Mouse (Mus musculus) frontal cortex, postnatal 36 days (tissue): ENCODE measurements around the gene Lyst.
"Not testable (repeated sequence)": the region's sequence is repeated elsewhere in the genome, so short reads cannot be mapped to it uniquely, and the experiment has no call there.

Experiments
- DNase-seq, 2 experiments: peaks; one replicate each; pipeline ENCODE4 v3.0.0; 2022; ENCODE audit warnings: low spot score in 2 of 2

Lyst gene

DNA sequence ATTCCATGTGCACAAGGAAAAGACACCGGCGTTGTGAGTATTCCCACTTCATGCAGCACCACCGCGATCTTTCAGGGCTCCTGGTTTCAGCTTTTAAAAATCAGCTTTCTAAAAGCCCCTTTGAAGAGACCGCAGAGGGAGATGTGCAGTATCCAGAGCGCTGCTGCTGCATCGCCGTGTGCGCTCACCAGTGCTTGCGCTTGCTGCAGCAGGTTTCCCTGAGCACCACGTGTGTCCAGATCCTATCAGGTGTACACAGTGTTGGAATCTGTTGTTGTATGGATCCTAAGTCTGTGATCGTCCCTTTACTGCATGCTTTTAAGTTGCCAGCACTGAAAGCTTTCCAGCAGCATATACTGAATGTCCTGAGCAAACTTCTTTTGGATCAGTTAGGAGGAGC, 45.0 kb downstream of the Lyst start:
- no peak for DNase-seq

DNA sequence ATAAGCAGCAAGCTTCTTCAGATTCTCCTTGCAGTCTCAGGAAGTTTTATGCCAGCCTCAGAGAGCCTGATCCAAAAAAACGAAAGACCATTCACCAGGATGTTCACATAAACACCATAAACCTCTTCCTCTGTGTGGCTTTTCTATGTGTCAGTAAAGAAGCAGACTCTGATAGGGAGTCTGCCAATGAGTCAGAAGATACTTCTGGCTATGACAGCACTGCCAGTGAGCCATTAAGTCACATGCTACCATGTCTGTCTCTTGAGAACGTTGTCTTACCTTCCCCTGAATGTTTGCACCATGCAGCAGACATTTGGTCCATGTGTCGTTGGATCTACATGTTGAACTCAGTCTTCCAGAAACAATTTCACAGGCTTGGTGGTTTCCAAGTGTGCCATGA, 47.4 kb downstream of the Lyst start:
- DNase-seq = no peak

DNA sequence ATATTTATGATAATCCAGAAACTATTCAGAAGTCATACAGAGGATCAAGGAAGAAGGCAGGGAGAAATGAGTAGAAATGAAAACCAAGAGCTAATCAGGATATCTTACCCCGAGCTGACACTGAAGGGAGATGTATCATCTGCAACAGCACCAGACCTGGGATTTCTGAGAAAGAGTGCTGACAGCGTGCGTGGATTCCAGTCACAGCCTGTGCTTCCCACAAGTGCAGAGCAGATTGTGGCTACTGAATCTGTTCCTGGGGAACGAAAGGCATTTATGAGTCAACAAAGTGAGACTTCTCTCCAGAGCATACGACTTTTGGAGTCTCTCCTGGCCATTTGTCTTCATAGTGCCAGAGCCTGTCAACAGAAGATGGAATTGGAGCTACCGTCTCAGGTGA, 47.8 kb downstream of the Lyst start:
- peak in 1 of 2 experiments; percentile 20 for DNase-seq

DNA sequence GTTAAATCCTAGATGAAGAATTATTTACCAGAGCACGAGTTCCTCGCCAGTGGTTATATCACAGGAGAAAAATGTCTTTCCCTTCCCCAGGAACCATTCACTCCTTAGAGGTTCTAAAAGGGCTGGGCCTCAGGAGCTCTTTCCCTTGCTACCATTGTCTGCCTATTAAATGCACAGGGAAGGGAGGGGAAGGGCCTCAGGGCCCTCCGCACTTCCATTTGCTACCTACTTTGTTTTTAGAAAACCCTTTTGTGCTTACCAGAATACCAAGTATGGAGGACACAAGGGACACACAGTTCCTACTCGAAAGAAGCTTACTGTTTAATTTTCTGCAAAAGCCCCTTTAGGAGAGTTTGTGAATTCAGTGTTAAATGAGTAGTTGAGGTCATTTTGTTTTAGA, 48.5 kb downstream of the Lyst start:
- DNase-seq = no peak

DNA sequence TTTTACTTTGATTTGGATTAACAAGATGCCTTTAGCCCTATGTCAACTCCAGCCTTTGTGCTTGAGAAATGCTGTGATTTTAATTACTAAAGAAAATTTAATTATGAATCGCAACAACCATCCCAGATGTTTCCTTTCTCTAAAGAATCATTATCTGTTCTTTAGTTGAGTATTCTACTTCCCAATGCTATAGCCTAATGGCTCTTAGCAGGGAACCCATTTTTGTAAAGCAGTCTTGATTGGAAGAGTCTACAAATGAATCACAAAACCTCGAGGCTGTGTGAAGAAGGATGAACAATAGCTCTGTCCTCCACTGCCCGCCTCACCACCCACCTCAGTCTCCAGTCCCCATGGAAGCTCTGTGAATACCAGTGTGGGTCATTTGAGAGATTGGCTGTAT, 57.1 kb downstream of the Lyst start:
- DNase-seq = no peak

DNA sequence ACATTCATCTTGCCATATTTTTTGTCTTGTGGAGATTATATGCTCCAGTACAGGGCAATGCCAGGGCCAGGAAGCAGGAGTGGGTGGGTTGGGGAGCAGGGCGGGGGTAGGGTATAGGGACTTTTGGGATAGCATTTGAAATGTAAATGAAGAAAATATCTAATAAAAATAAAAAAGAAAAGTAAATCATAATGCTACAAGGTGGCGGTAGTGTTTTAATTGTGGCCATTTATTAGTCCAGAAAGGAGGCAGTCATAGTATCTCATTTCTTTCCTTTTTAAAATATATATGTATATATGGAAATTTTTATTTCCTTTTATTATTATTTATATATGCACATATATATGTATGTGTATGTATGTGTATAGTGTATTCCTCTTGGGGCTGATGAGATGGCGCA, 65.3 kb downstream of the Lyst start:
- no peak for DNase-seq

DNA sequence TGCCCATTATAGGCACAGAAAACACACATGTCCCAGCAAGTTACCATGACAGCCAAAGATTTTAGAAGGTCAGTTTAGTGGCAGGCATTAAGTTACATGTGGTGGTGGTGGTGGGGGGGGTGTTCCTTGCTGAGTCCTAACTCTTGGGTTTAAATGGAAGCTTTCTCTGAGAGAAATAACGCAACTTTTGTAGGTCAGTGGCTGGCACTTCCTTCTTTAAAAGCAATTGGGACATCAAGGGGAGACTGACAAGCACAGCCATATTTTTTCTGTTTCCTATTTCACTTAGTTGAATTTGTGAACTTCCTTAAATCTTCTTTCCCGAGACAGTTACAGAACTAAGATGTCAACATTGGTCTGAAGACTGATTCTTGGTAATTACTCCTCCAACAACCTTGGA, 75.9 kb downstream of the Lyst start:
- not testable (repeated sequence) for DNase-seq

DNA sequence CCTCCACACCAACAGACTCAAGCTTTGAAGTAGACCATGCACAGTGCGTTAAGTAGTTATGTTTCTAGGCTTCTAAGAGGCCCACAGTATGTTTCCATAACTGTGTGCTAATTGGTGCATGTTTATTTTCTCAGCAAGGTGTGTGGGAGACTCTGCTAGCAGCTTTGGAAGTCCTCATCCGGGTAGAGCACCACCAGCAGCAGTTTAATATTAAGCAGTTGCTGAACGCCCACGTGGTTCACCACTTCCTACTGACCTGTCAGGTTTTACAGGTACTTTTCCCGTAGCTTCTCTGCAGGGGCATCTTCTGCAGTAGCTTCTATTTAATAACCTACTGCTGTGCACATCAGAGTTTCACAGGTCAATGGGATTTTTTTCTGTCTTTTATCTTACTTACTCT, 80.5 kb downstream of the Lyst start:
- no peak for DNase-seq

DNA sequence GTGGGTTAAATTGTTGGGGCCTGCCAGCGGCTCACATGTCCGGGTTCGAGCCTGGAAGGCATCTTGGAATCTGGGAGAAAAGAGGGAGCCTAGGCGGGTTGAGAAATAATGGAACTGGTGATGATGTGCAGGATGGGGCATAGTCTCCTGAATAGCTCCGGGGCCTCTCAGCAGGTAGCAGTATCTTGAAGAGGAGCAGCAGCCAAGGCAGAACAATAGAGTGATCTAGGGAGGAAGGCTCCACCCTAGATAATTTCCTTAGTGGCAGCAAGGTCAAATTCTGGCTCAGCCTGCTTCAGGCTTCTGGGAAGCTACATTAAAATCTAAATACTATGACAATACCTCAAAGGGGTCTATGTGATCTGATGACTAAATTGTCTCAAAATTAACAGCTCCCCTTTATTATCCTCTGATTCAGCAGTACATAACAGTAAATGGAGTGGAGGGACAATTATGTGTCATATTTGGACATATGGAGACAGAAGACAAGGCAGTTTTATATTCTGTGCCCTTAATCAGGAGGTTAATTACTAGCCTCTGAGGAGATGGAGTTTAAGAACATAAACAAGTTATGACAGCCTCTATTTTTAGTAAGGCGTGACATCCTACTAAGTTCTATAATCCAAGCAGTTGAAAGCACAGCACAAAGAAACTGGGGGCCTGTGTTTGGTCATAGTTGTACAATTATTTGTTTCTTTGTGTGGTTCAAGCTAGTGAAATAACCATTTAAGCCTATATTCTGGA, 81.6 kb downstream of the Lyst start:
- no peak for DNase-seq

DNA sequence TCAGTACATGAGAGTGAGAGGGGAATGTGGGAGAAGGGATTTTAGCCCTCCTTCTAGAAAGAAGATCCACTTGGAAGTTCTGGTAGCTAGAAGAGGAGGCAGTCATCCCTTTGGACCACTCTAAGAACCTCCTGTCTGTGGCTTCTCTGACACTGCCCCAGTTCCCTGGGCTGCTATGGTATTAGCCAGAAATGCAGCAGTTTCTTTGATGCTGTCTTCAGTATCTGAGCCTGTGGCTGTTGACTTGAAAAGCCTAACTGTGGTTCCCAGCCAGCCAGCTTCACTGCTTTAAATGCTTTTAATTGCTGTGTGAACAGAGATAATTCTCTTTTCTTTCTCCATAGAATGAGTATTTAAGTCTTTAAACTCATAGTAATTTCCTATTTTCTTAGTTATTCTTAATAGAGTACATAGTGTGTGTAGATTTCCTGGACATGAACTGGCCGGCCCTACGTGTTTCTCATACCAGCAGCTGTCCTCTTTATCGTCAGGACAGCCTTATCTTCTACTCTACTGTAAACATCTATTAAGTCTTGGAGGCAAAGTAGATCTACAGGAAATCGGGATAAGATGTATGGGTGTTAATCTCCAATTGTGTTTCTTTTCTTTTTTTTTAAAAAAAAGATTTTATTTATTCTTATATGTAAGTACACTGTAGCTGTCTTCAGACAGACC, 84.6 kb downstream of the Lyst start:
- DNase-seq = no peak

DNA sequence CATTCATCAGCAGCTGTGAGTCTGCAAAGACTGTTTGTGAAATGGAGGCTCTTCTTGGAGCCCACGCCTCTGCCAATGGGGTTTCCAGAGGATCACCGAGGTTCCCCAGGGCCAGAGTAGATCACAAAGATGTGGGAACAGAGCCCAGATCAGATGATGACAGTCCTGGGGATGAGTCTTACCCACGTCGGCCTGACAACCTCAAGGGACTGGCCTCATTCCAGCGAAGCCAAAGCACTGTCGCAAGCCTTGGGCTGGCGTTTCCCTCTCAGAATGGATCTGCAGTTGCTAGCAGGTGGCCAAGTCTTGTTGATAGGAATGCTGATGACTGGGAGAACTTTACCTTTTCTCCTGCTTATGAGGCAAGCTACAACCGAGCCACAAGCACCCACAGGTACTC, 87.7 kb downstream of the Lyst start:
- no peak for DNase-seq

DNA sequence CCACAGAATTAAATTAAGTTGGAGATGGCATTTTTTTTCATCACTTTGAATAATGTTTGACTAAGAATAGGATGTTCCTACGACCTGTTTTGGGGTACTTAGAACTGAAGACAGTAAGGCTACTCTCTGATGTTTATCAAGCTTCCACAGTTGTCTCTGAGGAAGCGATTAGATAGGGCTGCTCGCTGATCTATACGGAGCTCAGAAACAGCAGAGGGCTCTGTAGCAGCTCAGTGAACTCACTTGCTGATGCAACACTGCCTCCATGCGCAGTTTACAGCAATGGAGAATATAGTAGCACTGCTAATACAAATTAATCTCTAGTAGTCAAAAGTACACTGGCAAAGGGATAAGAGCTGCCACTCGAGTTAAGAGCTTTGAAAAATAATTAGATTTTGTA, 91.4 kb downstream of the Lyst start:
- DNase-seq = no peak

DNA sequence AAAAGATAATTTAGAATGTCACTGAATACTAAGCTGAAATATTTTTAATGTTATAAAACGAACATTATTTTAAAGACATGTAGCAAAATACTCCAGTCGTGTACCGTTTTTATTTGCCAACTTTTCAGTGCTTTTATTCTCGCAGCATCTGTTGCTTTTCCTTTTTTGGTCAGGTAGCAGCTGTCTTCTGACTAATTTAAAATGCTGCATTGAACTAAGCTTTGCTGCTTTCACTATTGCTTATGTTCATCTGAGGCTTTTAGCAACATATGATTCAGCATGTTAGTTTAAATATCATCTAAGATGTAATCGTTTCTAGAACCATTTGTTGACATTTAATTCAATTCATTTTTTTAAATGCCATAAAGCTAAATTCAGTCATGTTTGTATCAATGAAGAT, 113.3 kb downstream of the Lyst start:
- peak; percentile 14 to 76 for DNase-seq

DNA sequence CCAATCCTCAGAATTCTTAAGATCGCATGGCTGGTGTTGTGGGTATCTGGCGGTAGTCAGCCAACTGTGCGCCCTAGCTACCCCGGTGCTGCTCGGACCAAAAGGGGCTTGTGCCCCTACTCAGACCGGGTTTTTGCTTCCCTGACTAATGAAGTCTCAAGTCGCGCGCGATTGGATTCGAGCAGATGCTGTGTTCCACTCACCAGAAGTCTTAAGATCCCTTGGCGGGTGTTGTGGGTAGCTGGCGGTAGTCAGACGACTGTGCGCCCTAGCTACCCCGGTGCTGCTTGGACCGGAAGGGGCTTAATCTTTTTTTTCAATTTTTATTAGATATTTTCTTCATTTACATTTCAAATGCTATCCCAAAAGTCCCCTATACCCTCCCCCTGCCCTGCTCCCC, 131.2 kb downstream of the Lyst start:
- not testable (repeated sequence) for DNase-seq

DNA sequence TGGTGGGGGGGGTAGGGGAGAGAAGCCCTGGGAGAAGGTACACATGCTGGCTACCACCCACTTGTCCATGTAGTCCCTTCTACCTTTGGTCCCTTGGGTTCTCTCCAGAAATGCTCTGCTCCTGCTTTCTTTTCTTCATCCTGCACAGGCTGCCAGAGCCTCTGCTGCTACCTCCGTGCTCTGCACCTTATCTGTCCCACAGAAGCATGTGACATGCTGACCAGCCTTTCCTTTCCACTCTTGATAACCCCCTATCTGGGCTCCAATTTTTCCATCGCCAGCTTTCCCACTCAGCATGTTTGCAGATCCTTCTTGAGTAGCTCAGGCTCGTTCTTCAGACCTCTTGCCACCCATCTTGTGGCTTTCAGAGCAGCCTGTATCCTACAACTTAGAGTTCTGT, 133.1 kb downstream of the Lyst start:
- DNase-seq = no peak

DNA sequence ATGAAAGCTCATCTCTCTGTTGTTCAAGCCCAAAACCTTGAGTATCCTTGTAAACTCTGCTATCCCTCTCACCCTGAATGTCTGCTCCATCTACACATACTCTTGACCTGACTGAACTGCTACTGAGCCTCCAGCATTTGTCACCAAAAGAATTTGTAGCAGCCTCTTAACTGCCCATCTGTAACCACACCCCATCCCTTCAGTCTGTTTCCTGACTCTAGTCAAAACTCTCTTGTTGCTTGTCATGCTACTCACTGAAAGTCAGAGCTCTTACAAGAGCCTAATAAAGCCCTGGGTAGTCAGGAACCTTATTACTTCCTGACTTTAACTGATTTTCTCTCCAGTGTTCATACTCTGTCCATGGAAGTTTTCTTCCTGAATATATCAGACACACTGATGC, 133.6 kb downstream of the Lyst start:
- no peak for DNase-seq

DNA sequence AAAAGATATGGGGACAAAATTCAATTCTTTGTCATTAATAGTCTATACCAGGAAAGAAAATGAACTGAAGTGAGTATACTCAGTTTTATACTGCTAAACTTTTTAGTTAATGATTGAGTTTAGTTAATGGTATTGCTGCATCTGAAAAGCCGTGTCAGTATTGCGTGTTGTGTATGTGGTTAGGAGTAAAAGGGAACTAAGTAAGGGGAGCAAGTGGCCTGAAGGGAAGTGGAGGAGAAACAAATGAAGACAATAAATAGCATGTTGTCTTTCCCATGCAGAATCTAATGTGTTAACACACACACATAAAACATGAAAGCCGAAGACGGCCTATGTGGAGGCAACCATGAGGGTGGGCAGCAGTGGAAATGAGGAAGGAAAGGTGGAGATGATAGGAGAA, 149.0 kb downstream of the Lyst start:
- no peak for DNase-seq

DNA sequence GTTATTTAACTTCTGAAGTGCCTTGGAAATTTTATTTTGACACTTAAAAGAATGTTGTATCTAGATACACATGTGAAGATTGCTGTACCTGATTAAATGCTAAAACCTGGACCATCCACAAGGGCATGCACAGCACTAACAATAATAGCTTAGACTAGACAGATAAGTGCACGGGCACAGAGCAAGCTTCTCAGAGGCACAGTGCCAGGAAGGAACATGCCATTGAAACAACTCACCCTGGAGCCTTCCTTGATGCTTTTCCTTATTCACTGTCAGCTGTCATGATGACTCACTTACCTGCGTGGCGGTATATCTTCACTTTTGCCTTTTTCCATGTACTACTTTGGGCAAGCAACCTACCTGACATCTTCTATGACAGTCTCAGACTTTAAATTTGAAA, 155.7 kb downstream of the Lyst start:
- no peak for DNase-seq

DNA sequence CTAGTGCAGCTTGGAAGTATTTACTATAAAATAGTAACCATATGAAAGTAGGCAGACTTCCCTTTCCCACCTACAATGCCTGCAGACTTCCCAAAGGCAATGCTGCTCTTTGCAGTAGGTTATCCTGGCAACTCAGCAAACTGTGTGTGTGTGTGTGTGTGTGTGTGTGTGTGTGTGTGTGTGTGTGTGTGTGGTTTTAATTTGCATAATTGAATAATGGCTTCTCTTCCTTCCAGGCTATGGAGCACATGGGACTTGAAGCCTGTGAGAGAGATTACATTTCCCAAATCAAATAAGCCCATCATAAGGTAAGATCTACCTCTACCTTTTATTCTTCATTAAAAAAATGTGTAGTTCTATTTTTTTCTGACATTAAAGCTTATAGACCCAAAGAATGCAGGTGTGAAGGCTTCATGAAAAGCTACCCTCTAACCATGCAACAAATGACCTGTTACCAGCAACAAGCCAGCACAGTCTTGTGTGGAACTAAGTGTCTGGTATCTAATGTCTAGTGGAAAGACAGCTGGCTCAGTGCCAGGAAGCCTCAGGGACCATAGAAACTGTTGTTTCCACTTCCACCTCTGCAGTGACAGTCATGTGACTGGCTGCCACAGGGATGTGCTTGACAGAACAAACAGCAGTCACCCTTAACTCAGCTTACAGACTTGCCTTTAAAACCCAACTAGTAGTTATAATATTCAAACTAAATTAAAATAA, 185.7 kb downstream of the Lyst start:
- no peak for DNase-seq

DNA sequence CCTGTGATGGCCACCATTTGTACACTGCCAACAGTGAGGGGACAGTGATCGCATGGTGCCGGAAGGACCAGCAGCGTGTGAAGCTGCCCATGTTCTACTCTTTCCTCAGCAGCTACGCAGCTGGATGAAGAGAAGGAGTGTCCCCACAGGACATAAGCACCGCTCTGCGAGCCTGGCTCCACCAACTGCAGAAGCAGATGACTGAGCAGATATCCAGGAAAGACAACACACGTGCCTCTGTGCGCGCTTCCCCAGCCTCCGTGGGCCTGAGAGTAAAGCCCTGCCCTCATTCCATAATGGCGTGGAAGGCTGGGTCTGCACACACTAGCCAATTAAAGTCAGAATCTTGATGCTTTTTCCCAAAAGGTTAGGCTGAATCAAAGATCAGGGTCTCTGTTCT, 186.9 kb downstream of the Lyst start:
- DNase-seq = no peak

DNA sequence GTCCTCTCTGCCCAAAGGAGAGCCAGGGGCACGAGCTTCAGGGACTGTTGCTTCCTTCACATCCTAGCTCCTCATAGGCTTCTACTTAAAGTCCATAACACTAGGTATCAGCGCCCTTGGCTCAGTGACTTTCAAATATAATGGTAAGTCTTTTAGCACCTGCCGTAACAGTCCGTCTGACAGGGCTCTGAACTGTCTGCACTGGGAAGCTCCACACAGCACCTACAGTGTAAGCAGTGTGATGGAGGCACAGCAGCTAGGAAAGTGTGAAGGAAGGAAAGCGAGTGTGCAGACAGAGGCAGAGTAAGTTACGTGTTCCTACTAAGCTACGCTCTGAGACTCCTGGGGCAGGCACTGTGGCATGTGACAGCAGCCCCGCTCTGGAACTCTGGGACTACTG, 187.5 kb downstream of the Lyst start:
- DNase-seq = no peak

DNA sequence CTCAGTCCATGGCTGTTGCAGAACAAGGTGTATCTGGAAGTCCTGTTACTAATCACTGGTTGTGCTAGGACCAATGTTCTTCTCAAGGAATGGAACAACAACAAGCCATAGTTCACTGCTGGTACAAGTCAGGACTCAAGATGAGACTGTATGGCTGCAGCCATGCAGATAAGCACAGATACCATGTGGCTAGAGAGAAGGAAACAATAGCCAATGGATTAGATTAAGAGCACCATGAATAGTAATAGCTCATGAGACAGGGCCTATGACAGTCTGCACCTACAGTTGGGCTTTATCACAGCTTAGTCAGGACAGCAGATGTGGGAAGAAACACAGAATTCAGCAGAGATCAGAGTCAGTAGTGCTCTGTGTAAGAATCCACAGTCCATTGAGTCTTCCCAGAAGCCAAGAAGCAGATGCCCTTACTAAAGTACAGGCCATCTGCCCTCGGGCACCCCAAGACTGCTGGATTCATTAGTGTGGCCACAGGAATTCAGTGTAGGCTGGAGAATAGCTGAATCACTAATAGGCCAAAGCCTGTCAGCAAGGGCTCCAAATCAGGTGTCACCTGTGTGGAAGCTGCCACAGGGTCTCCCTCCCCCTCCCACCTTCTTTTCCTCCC, 188.8 kb downstream of the Lyst start:
- no peak for DNase-seq

DNA sequence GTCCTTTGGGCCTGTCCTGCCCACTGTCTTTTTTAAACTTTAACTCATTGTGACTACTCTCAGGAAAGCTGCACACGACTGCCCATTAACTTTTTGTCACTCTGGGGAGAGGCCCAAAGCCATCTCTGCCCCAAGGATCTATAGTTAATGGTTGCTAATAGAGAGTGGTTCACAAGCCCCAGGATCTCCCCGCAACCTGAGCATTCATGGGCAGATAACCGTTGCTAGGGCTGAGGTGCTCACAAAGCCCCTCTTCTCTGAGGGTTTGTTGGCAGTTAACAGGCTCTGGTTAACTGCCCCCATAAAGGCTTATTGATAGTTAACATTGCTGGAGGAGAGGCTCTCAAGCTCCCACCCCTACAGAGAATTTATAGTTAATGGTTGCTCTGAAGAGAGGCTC, 190.1 kb downstream of the Lyst start:
- no peak for DNase-seq
